Mouse (Mus musculus) liver, adult 2 months (tissue): ENCODE measurements around the gene Gtsf2.

Experiments used
- CTCF ChIP-seq: fragments of 200-500 bp; IDR thresholded peaks from 2 replicates; pipeline ENCODE4 v1.5.1; 2011; ENCODE audit warnings: low read depth, low read length, control low read depth
- POLR2A ChIP-seq: fragments of 200-500 bp; IDR thresholded peaks from 2 replicates; pipeline ENCODE4 v1.6.1; 2011; ENCODE audit warnings: low read length, control low read depth; ENCODE audit not compliant: insufficient read depth; ENCODE audit errors: extremely low read depth

- TF ChIP-seq CTCF (no peak), POLR2A (no peak)
Measured at GRCm38 (mm10) chr15:103486658-103487057, 38.4 kb upstream of the Gtsf2 start.
